Mouse (Mus musculus): ENCODE measurements around the gene Iqsec1. TPM values are rescaled to one million over a fixed set of nuclear protein-coding genes. Genes with fewer than 3 reads are reported as not detected.

Gene Iqsec1
- polyA plus RNA-seq, 1 experiment from 2014 or later = 4.2 TPM

DNA sequence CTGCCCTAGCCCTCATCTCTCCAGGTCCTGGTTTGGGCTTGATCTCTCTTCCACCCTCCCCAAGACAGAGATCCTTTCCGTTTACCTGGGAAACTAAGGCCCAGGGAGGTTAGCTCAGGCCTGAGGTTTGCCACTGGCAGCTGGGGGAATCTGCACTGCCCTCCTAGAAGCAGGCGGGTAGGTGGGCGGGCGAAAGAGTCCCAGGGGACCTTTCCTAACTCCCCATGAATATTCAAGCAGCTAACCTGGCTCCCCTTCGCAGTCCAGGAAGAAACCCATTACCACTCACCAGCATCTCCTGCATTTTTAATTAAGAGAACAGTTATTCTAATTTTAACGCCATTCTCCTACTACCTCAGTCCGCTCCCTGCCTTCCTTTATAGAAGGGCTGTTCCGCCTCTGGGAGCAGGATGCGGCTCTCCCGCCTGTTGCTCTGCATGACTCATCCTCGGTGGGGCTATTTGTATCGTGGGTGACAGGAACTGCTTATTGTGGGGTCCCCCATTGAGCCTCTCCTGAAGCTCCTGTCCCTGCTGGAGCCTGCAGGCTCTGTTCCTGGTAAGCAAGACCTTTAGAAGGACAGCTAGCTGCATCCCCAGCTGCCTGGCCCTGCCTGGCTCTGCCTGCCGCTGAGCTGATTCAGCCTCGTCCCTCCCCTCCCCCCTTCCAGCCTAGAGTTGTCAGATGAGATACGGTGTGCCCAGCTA, 12.5 kb upstream of the Iqsec1 start:
- Histone ChIP-seq H3K27me3 (ENCODE audit: insufficient read depth, low read length) (no peaks in the 10 kb centered on the region), H3K9ac (replicated peaks) (no peak overlapping the region), H3K4me2 (ENCODE audit: low read depth, low read length) (no peak overlapping the region), H3K4me3 (ENCODE audit: low read depth, low read length) (no peak overlapping the region), H3K36me3 (replicated peaks; ENCODE audit: insufficient read depth, low read length) (no peaks in the 10 kb centered on the region), H3K4me1 (ENCODE audit: insufficient read depth) (peaks cover 6% of the 10 kb centered on the region), H3K27ac (ENCODE audit: low read depth) (no peak overlapping the region), H3K9me3 (ENCODE audit: low read length) (no peaks in the 10 kb centered on the region)
- ATAC-seq (no peak), DNase-seq (no peak)
- WGBS (ENCODE audit: insufficient replicate concordance) = 26% methylated on average over 15 of the region's 15 CpGs
- TF ChIP-seq CTCF (IDR thresholded peaks at IDR 0.05; ENCODE audit: low read depth) (no peak), EP300 (IDR thresholded peaks at IDR 0.05; ENCODE audit: low read depth) (no peak)

- no peak for DNase-seq
- Histone ChIP-seq H3K4me1 (ENCODE audit: insufficient read depth) (peaks cover 6% of the 10 kb centered on the region), H3K9me3 (ENCODE audit: low read length) (no peaks in the 10 kb centered on the region), H3K27ac (ENCODE audit: low read depth) (no peak overlapping the region), H3K4me2 (ENCODE audit: low read depth, low read length) (no peak overlapping the region), H3K4me3 (ENCODE audit: low read depth, low read length) (no peak overlapping the region), H3K36me3 (replicated peaks; ENCODE audit: insufficient read depth, low read length) (no peaks in the 10 kb centered on the region), H3K27me3 (ENCODE audit: insufficient read depth, low read length) (no peaks in the 10 kb centered on the region), H3K9ac (replicated peaks) (no peak overlapping the region)
- no peak for ATAC-seq
- 80% methylated on average over 4 of the region's 4 CpGs for WGBS (ENCODE audit: insufficient replicate concordance)
- no peak for TF ChIP-seq EP300 (IDR thresholded peaks at IDR 0.05; ENCODE audit: low read depth)
- no peak for TF ChIP-seq CTCF (IDR thresholded peaks at IDR 0.05; ENCODE audit: low read depth)
Measured at GRCm38 (mm10) chr6:90999176-90999575, 10.7 kb upstream of the Iqsec1 start.

DNA sequence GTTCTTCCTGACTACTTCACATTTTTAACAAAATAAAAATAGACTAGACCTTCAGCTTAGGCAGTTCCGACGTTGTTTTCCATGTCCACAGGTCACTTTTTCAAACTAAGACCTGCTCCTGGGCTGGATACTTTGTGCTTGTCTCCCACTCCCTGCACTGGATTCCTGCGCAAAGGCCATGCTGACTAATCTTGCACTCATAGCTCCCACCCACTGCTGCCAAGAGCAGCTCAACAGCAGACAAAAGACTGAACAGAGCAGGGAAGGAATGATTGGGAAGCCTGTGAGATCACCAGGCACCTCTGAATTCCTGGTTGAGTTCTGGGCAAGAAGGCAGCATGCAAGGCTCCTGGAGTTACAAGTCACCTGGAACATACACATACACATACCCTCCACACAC, 8.5 kb upstream of the Iqsec1 start:
- no peak overlapping the region for H3K9ac ChIP-seq (replicated peaks)
- no peaks in the 10 kb centered on the region for H3K9me3 ChIP-seq (ENCODE audit: low read length)
- no peak overlapping the region for H3K4me2 ChIP-seq (ENCODE audit: low read depth, low read length)
- 84% methylated on average over 3 of the region's 3 CpGs for WGBS (ENCODE audit: insufficient replicate concordance)
- no peaks in the 10 kb centered on the region for H3K4me1 ChIP-seq (ENCODE audit: insufficient read depth)
- no peak overlapping the region for H3K4me3 ChIP-seq (ENCODE audit: low read depth, low read length)
- H3K27ac ChIP-seq (ENCODE audit: low read depth) = no peak overlapping the region
- ATAC-seq (no peak), DNase-seq (no peak)
- H3K27me3 ChIP-seq (ENCODE audit: insufficient read depth, low read length) = no peaks in the 10 kb centered on the region
- TF ChIP-seq EP300 (IDR thresholded peaks at IDR 0.05; ENCODE audit: low read depth) = no peak
- TF ChIP-seq CTCF (IDR thresholded peaks at IDR 0.05; ENCODE audit: low read depth) = no peak
- H3K36me3 ChIP-seq (replicated peaks; ENCODE audit: insufficient read depth, low read length) = no peaks in the 10 kb centered on the region

- ATAC-seq = no peak
- H3K9ac ChIP-seq (replicated peaks) = no peak overlapping the region
- no peaks in the 10 kb centered on the region for H3K4me1 ChIP-seq (ENCODE audit: insufficient read depth)
- no peak for TF ChIP-seq CTCF (IDR thresholded peaks at IDR 0.05; ENCODE audit: low read depth)
- no peak for TF ChIP-seq EP300 (IDR thresholded peaks at IDR 0.05; ENCODE audit: low read depth)
- H3K27ac ChIP-seq (ENCODE audit: low read depth) = no peak overlapping the region
- no peak overlapping the region for H3K4me3 ChIP-seq (ENCODE audit: low read depth, low read length)
- no peaks in the 10 kb centered on the region for H3K9me3 ChIP-seq (ENCODE audit: low read length)
- H3K36me3 ChIP-seq (replicated peaks; ENCODE audit: insufficient read depth, low read length) = no peaks in the 10 kb centered on the region
- H3K4me2 ChIP-seq (ENCODE audit: low read depth, low read length) = no peak overlapping the region
- WGBS (ENCODE audit: insufficient replicate concordance) = 79% methylated on average over 2 of the region's 2 CpGs
- H3K27me3 ChIP-seq (ENCODE audit: insufficient read depth, low read length) = no peaks in the 10 kb centered on the region
- DNase-seq = no peak
Measured at GRCm38 (mm10) chr6:90996181-90996580, 7.7 kb upstream of the Iqsec1 start.

- H3K27me3 ChIP-seq (ENCODE audit: insufficient read depth, low read length) = peaks cover 24% of the 10 kb centered on the region
Measured at GRCm38 (mm10) chr6:90988299-90988625, 223 bp downstream of the Iqsec1 start.

DNA sequence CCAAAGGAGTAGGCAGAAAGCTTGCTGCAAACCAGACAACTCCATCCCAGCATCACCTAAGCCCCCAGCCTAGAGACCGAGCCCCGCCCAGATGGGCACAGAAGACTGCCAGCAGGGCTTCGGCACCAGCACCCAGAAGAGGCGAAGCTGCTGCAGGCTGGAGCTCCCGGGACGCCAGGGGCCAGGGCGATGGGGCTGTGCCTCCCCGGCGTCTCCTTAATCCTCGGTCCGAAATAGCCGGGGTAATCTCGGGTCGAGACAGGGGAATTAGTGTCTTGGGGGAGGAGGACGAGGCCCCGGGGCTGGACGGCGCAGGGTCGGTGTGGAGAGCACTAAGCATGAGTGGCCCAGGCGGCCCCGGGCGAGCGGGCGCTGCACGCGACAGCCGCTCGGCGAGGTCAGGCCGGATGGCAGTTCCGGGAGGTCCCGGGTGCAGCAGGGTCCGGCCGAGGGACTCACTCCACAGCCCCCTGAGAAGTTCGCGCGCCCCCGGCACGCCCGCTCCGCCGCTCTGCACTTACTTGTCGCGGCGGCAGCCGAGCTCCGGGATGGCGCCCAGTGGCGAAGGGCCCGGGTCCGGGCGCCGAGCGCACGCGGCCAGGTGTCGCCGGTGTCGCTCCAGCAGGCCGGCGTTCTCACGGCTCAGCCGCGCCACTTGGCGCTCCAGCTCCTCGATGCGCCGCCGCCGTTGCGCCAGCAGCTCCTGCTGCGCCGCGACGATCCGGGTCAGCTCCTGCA, 755 bp downstream of the Iqsec1 start:
- Histone ChIP-seq H3K9ac (replicated peaks) (peak overlapping the region; percentile 44), H3K27ac (ENCODE audit: low read depth) (no peak overlapping the region), H3K9me3 (ENCODE audit: low read length) (peaks cover 2% of the 10 kb centered on the region; the same call in 1 of the 2 replicates), H3K4me1 (ENCODE audit: insufficient read depth) (peaks cover 27% of the 10 kb centered on the region), H3K36me3 (replicated peaks; ENCODE audit: insufficient read depth, low read length) (no peaks in the 10 kb centered on the region), H3K4me3 (ENCODE audit: low read depth, low read length) (peak overlapping the region; percentile 58), H3K27me3 (ENCODE audit: insufficient read depth, low read length) (peaks cover 24% of the 10 kb centered on the region), H3K4me2 (ENCODE audit: low read depth, low read length) (peak overlapping the region; percentile 99)
- DNase-seq (peak; percentile 40), ATAC-seq (no peak)
- TF ChIP-seq EP300 (IDR thresholded peaks at IDR 0.05; ENCODE audit: low read depth) (no peak), CTCF (IDR thresholded peaks at IDR 0.05; ENCODE audit: low read depth) (no peak)
- under 1% methylated on average over 57 of the region's 76 CpGs for WGBS (ENCODE audit: insufficient replicate concordance)

More at GRCm38 (mm10) chr6:90988299-90988625, 223 bp downstream of the Iqsec1 start:
- H3K9ac ChIP-seq (replicated peaks) = peak overlapping the region; percentile 44
- no peak for DNase-seq
- H3K4me1 ChIP-seq (ENCODE audit: insufficient read depth) = peaks cover 27% of the 10 kb centered on the region
- no peaks in the 10 kb centered on the region for H3K36me3 ChIP-seq (replicated peaks; ENCODE audit: insufficient read depth, low read length)
- ATAC-seq = peak; percentile 11
- TF ChIP-seq EP300 (IDR thresholded peaks at IDR 0.05; ENCODE audit: low read depth) (no peak), CTCF (IDR thresholded peaks at IDR 0.05; ENCODE audit: low read depth) (no peak)
- under 1% methylated on average over 32 of the region's 59 CpGs for WGBS (ENCODE audit: insufficient replicate concordance)
- H3K4me2 ChIP-seq (ENCODE audit: low read depth, low read length) = peak overlapping the region; percentile 99
- H3K4me3 ChIP-seq (ENCODE audit: low read depth, low read length) = peak overlapping the region; percentile 58
- no peak overlapping the region for H3K27ac ChIP-seq (ENCODE audit: low read depth)
- H3K9me3 ChIP-seq (ENCODE audit: low read length) = peaks cover 2% of the 10 kb centered on the region; the same call in 1 of the 2 replicates
